Comparison of ENCODE assay signal across 8 mouse cellular contexts in genomic region chr12:83631743-83632679, GRCm38 (mm10). TPM values are rescaled to one million over a fixed set of nuclear protein-coding genes. Genes with fewer than 3 reads are reported as not detected.
DNase-seq lines count a peak whose midpoint lies in the region; ATAC-seq and TF ChIP-seq lines count a peak whose summit lies in the region.

No protein-coding gene starts in this region.

- peak overlapping the region; percentile 93 for H3K9ac ChIP-seq in lung, postnatal 0 days (replicated peaks; ENCODE audit: low read depth)

- H3K4me2 ChIP-seq in lung, postnatal 0 days (replicated peaks; ENCODE audit: low read depth, low read length), result peak overlapping the region; percentile 75

- H3K4me3 ChIP-seq in hindbrain, embryonic 10.5 days, result peak overlapping the region; percentile 96
- H3K4me3 ChIP-seq in lung, postnatal 0 days (ENCODE audit: low read depth, low read length), result peak overlapping the region; percentile 73

- peak; percentile 99 for ATAC-seq in frontal cortex, adult (ENCODE audit: low TSS enrichment)
- peak; percentile 99 for ATAC-seq in lung, postnatal 0 days

- peak; percentile 88 for TF ChIP-seq EP300 in lung, postnatal 0 days (IDR thresholded peaks at IDR 0.05)

- H3K27ac ChIP-seq in hindbrain, embryonic 10.5 days, result peak overlapping the region; percentile 99
- H3K27ac ChIP-seq in lung, postnatal 0 days (ENCODE audit: low read length), result peak overlapping the region; percentile 97

- under 1% methylated on average over 67 of the region's 68 CpGs for WGBS in hindbrain, embryonic 10.5 days
- 0% methylated on average over 52 of the region's 68 CpGs for WGBS in lung, postnatal 0 days

- peak; percentile 99 for DNase-seq in MN1 (ENCODE audit: low spot score)
- peak; percentile 100 for DNase-seq in cerebellum, adult 9-10 months
- peak; percentile 96 for DNase-seq in hindbrain, embryonic 10.5 days (ENCODE audit: low spot score)
- peak; percentile 99 for DNase-seq in layer of hippocampus, adult 9-11 months
- peak; percentile 100 for DNase-seq in lung, postnatal 0 days (ENCODE audit: low spot score)
- DNase-seq in ovary, postnatal 14 days (ENCODE audit: low spot score), result peak; percentile 92
- peak; percentile 95 for DNase-seq in thymus, postnatal 14 days

- no peaks in the 10 kb centered on the region for H3K27me3 ChIP-seq in hindbrain, embryonic 10.5 days (ENCODE audit: insufficient read depth, poor library complexity, severe bottlenecking)
- no peaks in the 10 kb centered on the region for H3K27me3 ChIP-seq in lung, postnatal 0 days (replicated peaks; ENCODE audit: insufficient read depth, low read length)

- H3K4me1 ChIP-seq in hindbrain, embryonic 10.5 days (replicated peaks), result peaks cover 13% of the 10 kb centered on the region
- H3K4me1 ChIP-seq in lung, postnatal 0 days (ENCODE audit: insufficient read depth, low read depth, low read length), result no peaks in the 10 kb centered on the region

- H3K9me3 ChIP-seq in hindbrain, embryonic 10.5 days, result no peaks in the 10 kb centered on the region
- no peaks in the 10 kb centered on the region for H3K9me3 ChIP-seq in lung, postnatal 0 days (ENCODE audit: low read length)

- H3K36me3 ChIP-seq in hindbrain, embryonic 10.5 days, result peaks cover 22% of the 10 kb centered on the region
- H3K36me3 ChIP-seq in lung, postnatal 0 days (ENCODE audit: insufficient read depth, low read length), result peaks cover under 1% of the 10 kb centered on the region; the same call in 1 of the 2 replicates

- TF ChIP-seq CTCF in lung, postnatal 0 days (IDR thresholded peaks at IDR 0.05), result peak; percentile 27

RNA-seq across cellular contexts. Expression of gene Rbm25, which starts 1.0 kb away (rescaled TPM):
- 203 and 270 TPM in 2 replicates for polyA plus RNA-seq in hindbrain, embryonic 10.5 days (2016; fragmentation: Nextera tagmentation; extraction: Ambion mirVana)
- polyA plus RNA-seq in lung, postnatal 0 days (2015; fragmentation: Nextera tagmentation; extraction: Ambion mirVana), result 138 and 153 TPM in 2 replicates

RNA-seq across cellular contexts. Expression of gene Zfyve1, which starts 35.0 kb away (rescaled TPM):
- 22.0 and 25.3 TPM in 2 replicates for polyA plus RNA-seq in hindbrain, embryonic 10.5 days (2016; fragmentation: Nextera tagmentation; extraction: Ambion mirVana)
- polyA plus RNA-seq in lung, postnatal 0 days (2015; fragmentation: Nextera tagmentation; extraction: Ambion mirVana), result 12.7 and 13.7 TPM in 2 replicates

RNA-seq across cellular contexts. Expression of gene Psen1, which starts 55.9 kb away (rescaled TPM):
- polyA plus RNA-seq in hindbrain, embryonic 10.5 days (2016; fragmentation: Nextera tagmentation; extraction: Ambion mirVana), result 68.0 and 70.4 TPM in 2 replicates
- polyA plus RNA-seq in lung, postnatal 0 days (2015; fragmentation: Nextera tagmentation; extraction: Ambion mirVana), result 39.7 and 40.6 TPM in 2 replicates

Comparison
In these comparisons a context has a peak if more than half of its experiments do, and no peak if none do; other contexts are left out.
1. Peak in every context shown above with its lines: DNase-seq, ATAC-seq, H3K4me3 ChIP-seq and H3K27ac ChIP-seq.